Mouse (Mus musculus): ENCODE results near the gene Ano4. TPM values are rescaled to one million over a fixed set of nuclear protein-coding genes. Genes with fewer than 3 reads are reported as not detected.

The Ano4 gene
- polyA plus RNA-seq, 1 experiment from 2014 or later = 0.64 TPM

DNA sequence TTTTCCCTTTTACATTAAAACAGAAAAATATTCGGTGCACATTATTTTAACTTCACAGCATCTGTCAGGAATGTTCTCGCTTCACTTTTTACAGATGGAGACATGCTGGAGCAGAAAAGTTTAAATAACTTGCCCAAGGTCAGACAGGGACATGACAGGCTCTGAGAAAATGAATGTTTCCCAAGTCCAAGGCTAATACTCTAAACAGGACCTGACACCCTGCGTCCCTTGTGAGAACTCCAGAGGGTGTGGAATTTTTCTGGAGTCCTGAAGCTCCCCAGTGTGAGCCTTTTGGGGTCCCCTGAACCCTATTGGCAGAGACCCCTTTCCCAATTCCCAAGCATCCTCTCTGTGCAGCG, 451 bp downstream of the Ano4 start:
- Histone ChIP-seq H3K9ac (peak overlapping the region; percentile 22; the same call in 1 of the 2 replicates), H3K4me3 (replicated peaks) (peak overlapping the region; percentile 53), H3K27ac (no peak overlapping the region), H3K4me1 (peaks cover 3% of the 10 kb centered on the region; the same call in 1 of the 2 replicates), H3K27me3 (replicated peaks) (peaks cover 30% of the 10 kb centered on the region), H3K4me2 (peak overlapping the region; percentile 97), H3K36me3 (no peaks in the 10 kb centered on the region), H3K9me3 (no peaks in the 10 kb centered on the region)
- no peak for ATAC-seq (ENCODE audit: insufficient read depth, low FRiP score, low read depth)
- WGBS = 12% methylated on average over 4 of the region's 4 CpGs

DNA sequence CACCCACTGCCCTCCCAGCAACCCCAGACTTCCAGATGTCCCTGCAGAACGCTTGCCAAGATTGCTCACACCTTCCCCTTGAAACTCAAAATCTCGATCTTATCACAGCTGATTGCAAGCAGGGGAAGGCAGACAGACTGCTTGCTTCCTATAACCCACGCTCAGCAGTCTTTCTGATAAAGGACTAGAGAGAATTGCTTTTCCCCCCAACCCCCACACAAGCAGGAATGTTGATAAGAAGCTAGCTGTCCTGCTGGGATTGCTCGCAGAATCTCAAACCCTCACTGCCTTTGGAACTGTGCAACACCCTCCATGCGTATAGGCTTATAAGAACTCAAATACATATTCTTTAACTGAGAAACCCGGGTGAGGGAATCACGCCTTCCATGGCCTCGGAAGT, 846 bp downstream of the Ano4 start:
- H3K9me3 ChIP-seq = no peaks in the 10 kb centered on the region
- peaks cover 3% of the 10 kb centered on the region; the same call in 1 of the 2 replicates for H3K4me1 ChIP-seq
- H3K36me3 ChIP-seq = no peaks in the 10 kb centered on the region
- no peak overlapping the region for H3K9ac ChIP-seq
- H3K4me2 ChIP-seq = no peak overlapping the region
- H3K27me3 ChIP-seq (replicated peaks) = peaks cover 30% of the 10 kb centered on the region
- H3K27ac ChIP-seq = no peak overlapping the region
- WGBS = 23% methylated on average over 8 of the region's 8 CpGs
- no peak for ATAC-seq (ENCODE audit: insufficient read depth, low FRiP score, low read depth)
- no peak overlapping the region for H3K4me3 ChIP-seq (replicated peaks)

DNA sequence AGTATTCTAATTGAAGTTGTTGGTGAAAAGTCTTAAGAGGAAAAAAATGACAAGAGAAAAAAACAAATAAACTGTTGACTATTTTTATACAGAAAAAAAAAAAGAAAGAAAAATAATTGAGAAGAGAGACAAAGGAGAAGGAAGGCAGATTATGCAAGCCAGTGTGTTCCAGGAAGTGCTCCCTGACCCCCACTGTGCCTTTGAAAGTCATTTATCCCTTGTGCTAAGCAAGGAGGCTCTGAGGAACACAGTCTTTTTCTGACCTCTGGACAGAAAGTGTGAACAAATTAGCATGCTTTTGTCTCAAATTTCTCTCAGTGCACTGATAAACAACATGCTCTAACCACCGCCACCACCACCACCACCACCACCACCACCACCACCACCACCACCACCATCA, 14.3 kb downstream of the Ano4 start:
- no peaks in the 10 kb centered on the region for H3K9me3 ChIP-seq
- no CpG with 5 or more reads among the region's 1 CpGs for WGBS
- no peaks in the 10 kb centered on the region for H3K4me1 ChIP-seq
- H3K36me3 ChIP-seq = no peaks in the 10 kb centered on the region
- H3K9ac ChIP-seq = no peak overlapping the region
- H3K4me3 ChIP-seq (replicated peaks) = no peak overlapping the region
- ATAC-seq (ENCODE audit: insufficient read depth, low FRiP score, low read depth) = no peak
- H3K27me3 ChIP-seq (replicated peaks) = no peaks in the 10 kb centered on the region
- no peak overlapping the region for H3K27ac ChIP-seq
- H3K4me2 ChIP-seq = no peak overlapping the region

DNA sequence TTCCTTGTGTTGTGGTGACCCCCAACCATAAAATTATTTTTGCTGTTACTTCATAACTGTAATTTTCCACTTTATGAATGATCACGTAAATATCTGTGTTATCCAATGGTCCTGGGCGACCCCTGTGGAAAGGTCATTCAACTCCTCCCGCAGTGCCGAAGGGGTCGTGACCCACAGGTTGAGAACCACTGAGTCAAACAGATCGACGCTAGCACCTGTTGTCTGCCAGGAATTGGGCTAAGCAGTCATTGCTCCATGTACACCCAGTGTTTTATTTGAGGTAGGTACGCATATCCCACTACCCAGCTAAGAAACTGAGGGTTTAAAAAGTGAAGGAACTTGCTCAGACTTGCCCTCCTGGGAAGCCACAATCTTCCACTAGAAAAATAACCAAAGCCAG, 14.8 kb downstream of the Ano4 start:
- H3K27me3 ChIP-seq (replicated peaks) = no peaks in the 10 kb centered on the region
- no peaks in the 10 kb centered on the region for H3K36me3 ChIP-seq
- no peak overlapping the region for H3K4me2 ChIP-seq
- H3K27ac ChIP-seq = no peak overlapping the region
- no peak overlapping the region for H3K4me3 ChIP-seq (replicated peaks)
- no peak overlapping the region for H3K9ac ChIP-seq
- no peak for ATAC-seq (ENCODE audit: insufficient read depth, low FRiP score, low read depth)
- H3K9me3 ChIP-seq = no peaks in the 10 kb centered on the region
- no peaks in the 10 kb centered on the region for H3K4me1 ChIP-seq
- 79% methylated on average over 8 of the region's 8 CpGs for WGBS

DNA sequence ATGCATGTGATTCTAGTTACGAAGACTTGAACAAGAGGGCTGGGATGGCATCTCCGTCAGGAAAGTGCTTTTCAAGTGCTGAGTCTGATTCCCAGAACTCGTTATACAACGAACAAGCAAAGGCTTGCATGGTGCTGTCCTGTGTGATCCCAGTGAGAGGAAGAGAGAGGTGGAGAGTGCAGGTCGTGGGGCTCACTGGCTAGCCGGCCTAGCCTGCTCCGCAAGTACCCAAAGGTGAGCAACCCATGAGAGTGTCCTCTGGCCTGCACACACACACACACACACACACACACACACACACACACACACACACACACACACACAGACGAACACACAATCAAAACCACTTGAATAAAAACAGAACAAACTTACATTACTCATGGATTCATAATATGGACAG, 15.7 kb downstream of the Ano4 start:
- no peak overlapping the region for H3K4me2 ChIP-seq
- no peaks in the 10 kb centered on the region for H3K4me1 ChIP-seq
- no peaks in the 10 kb centered on the region for H3K9me3 ChIP-seq
- no peak overlapping the region for H3K9ac ChIP-seq
- no peaks in the 10 kb centered on the region for H3K27me3 ChIP-seq (replicated peaks)
- no peak overlapping the region for H3K27ac ChIP-seq
- 71% methylated on average over 8 of the region's 8 CpGs for WGBS
- H3K36me3 ChIP-seq = no peaks in the 10 kb centered on the region
- no peak overlapping the region for H3K4me3 ChIP-seq (replicated peaks)
- no peak for ATAC-seq (ENCODE audit: insufficient read depth, low FRiP score, low read depth)

DNA sequence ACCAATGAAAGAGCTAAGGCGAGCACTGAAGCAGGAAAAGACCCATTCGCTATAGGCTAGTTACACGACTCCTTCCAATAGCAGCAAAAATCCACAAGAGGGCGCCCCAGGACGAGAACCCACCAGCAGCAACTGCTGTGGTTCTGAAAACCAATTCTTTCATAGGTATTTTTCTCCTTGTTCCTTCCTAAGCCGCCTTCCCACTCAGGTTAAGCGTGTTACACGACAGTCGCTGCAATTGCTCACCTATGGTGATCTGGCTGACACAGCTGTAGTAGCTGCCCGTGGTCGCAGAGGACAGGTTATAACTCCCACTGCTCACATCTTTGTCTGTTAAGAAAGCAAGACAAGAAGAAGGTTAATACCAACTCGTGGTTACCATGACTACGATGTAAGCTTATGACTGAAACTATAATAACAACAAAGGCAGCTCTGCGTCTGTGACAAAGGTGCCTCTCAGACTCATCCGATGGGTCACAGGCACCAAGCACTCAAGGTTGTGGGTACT, 17.5 kb downstream of the Ano4 start:
- no peaks in the 10 kb centered on the region for H3K9me3 ChIP-seq
- no peak overlapping the region for H3K27ac ChIP-seq
- no peaks in the 10 kb centered on the region for H3K27me3 ChIP-seq (replicated peaks)
- H3K9ac ChIP-seq = no peak overlapping the region
- no peak overlapping the region for H3K4me3 ChIP-seq (replicated peaks)
- no peak for ATAC-seq (ENCODE audit: insufficient read depth, low FRiP score, low read depth)
- no peak overlapping the region for H3K4me2 ChIP-seq
- no peaks in the 10 kb centered on the region for H3K36me3 ChIP-seq
- H3K4me1 ChIP-seq = no peaks in the 10 kb centered on the region
- WGBS = 25% methylated on average over 15 of the region's 15 CpGs

DNA sequence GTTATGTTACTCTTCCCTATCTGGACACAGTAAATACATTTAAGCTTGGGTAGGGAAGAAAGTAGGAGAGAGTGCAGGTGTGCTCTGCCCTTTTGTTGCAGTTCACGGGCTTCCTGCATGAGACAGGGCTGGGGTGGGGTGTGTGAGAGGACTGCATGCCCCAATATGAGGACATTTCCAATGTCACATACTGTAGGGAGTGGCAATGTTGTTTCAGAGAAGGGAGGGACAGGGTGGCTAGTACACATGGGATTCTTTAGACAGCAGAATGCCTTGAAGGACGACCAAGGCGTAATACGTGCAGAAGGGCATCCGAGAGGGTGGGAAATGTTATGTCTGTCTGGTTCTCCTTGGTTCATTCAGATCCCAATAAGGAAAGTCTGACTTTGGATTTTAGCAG, 18.2 kb downstream of the Ano4 start:
- H3K4me2 ChIP-seq = no peak overlapping the region
- no peak overlapping the region for H3K9ac ChIP-seq
- no peak for ATAC-seq (ENCODE audit: insufficient read depth, low FRiP score, low read depth)
- no peak overlapping the region for H3K4me3 ChIP-seq (replicated peaks)
- no peaks in the 10 kb centered on the region for H3K36me3 ChIP-seq
- H3K9me3 ChIP-seq = no peaks in the 10 kb centered on the region
- no peaks in the 10 kb centered on the region for H3K4me1 ChIP-seq
- WGBS = 84% methylated on average over 5 of the region's 5 CpGs
- H3K27me3 ChIP-seq (replicated peaks) = no peaks in the 10 kb centered on the region
- no peak overlapping the region for H3K27ac ChIP-seq

DNA sequence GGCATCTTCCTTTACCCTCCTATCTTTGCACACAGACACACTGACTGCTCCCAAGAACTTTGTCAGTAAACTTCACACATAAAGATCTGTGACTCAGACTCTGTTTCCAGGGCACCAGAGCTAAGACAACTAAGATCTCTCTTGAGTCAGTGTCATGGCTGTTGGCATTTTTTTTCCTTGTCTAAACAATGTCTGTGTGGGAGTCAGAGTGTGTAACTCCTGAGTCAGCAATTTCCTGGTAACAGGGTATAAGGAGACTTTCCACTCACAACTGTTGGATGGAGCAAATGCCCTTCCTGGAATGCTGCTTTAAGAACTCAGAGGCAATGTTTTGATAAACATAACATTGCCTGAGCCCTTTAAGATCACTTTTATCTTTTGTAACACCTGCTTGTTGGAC, 37.0 kb downstream of the Ano4 start:
- no peaks in the 10 kb centered on the region for H3K36me3 ChIP-seq
- no peak overlapping the region for H3K27ac ChIP-seq
- no peaks in the 10 kb centered on the region for H3K27me3 ChIP-seq (replicated peaks)
- no peaks in the 10 kb centered on the region for H3K4me1 ChIP-seq
- no peak for ATAC-seq (ENCODE audit: insufficient read depth, low FRiP score, low read depth)
- H3K4me3 ChIP-seq (replicated peaks) = no peak overlapping the region
- no peak overlapping the region for H3K4me2 ChIP-seq
- no peaks in the 10 kb centered on the region for H3K9me3 ChIP-seq
- no peak overlapping the region for H3K9ac ChIP-seq

DNA sequence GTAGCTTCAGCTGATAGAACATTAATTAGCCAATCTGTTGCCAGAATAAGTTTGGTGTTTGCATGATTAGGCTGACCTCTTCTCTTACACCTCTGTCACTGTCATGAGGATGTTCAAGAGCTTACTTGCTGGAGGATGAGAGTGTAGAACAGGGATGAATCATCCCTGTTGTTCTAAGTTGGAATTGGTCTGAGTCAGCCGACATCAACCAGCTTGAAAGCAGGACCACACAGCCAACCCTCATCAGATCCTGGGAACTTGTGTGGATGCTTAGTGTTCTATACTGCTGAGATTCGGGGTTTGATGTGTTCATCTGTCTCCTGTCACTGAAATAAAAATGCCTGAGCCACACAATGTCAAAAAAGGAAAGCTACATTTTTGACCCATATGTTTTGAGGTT, 44.2 kb downstream of the Ano4 start:
- no peak for ATAC-seq (ENCODE audit: insufficient read depth, low FRiP score, low read depth)
- Histone ChIP-seq H3K9ac (no peak overlapping the region), H3K4me1 (no peaks in the 10 kb centered on the region), H3K9me3 (no peaks in the 10 kb centered on the region), H3K36me3 (no peaks in the 10 kb centered on the region), H3K4me3 (replicated peaks) (no peak overlapping the region), H3K4me2 (no peak overlapping the region), H3K27ac (no peak overlapping the region), H3K27me3 (replicated peaks) (no peaks in the 10 kb centered on the region)
- WGBS = 71% methylated on average over 2 of the region's 2 CpGs

DNA sequence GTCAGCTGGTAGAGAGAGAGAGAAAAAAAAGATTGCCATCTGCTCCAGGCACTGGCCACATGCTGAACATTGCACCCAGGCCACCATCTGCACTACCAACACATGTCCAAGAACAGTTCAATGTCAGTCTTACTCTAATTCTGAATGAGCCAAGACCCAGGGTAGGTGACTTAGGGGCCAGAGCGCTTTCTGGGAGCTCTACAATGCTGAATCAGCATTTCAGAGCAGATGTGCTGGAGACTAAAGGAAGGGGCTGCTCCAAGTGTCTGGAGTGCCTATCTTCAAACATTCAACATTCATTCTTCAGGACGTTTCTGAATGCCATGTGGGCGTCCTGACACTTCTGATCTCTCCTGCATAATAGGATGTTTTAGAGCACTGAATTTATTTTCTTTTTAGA, 51.8 kb downstream of the Ano4 start:
- Histone ChIP-seq H3K9me3 (no peaks in the 10 kb centered on the region), H3K4me2 (no peak overlapping the region), H3K36me3 (no peaks in the 10 kb centered on the region), H3K4me3 (replicated peaks) (no peak overlapping the region), H3K27ac (no peak overlapping the region), H3K4me1 (no peaks in the 10 kb centered on the region), H3K27me3 (replicated peaks) (no peaks in the 10 kb centered on the region), H3K9ac (no peak overlapping the region)
- WGBS = 62% methylated on average over 3 of the region's 3 CpGs
- no peak for ATAC-seq (ENCODE audit: insufficient read depth, low FRiP score, low read depth)

DNA sequence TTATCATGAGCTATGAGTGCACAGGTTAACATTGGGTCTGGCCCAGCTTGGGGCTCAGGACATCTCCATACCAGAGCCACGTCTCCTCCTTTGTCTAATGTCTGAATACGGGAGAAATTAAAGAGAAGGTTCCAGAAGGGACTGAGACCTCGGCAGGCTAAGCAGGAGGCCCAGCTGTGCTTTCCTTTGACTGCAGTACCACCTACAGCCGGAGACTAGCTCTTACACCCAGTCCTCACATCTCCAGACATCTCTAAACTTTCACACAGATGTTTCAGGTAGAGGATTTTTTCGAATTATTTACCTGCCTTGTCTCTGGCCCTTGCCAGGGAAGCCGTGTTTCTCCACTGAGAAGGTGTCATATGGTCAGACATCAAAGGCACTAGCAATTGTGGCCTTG, 53.9 kb downstream of the Ano4 start:
- no peaks in the 10 kb centered on the region for H3K36me3 ChIP-seq
- no peak overlapping the region for H3K4me3 ChIP-seq (replicated peaks)
- WGBS = 58% methylated on average over 6 of the region's 6 CpGs
- H3K9ac ChIP-seq = no peak overlapping the region
- no peaks in the 10 kb centered on the region for H3K4me1 ChIP-seq
- H3K27ac ChIP-seq = no peak overlapping the region
- H3K9me3 ChIP-seq = no peaks in the 10 kb centered on the region
- no peak for ATAC-seq (ENCODE audit: insufficient read depth, low FRiP score, low read depth)
- H3K4me2 ChIP-seq = no peak overlapping the region
- H3K27me3 ChIP-seq (replicated peaks) = no peaks in the 10 kb centered on the region

DNA sequence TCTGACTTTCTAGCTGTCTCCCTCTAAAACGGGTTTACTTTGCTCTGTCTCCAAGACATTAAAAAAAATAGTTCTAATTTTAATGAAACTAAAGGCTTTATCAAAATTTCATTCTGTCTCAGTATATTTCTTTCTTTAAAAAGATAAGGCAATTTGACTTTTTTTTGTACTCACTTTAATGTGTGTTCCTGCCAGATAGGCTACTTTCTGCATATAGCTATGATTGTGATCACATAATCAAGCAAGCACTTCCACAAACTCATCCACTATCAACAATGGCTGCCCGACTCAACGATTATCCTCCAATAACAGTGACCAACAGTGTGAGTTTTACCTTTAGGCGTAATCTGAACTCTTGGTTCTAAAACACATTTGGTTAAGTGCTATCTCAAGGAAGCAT, 55.3 kb downstream of the Ano4 start:
- Histone ChIP-seq H3K9ac (no peak overlapping the region), H3K36me3 (no peaks in the 10 kb centered on the region), H3K4me3 (replicated peaks) (no peak overlapping the region), H3K27me3 (replicated peaks) (no peaks in the 10 kb centered on the region), H3K4me2 (no peak overlapping the region), H3K27ac (no peak overlapping the region), H3K4me1 (no peaks in the 10 kb centered on the region), H3K9me3 (no peaks in the 10 kb centered on the region)
- 85% methylated on average over 4 of the region's 4 CpGs for WGBS
- no peak for ATAC-seq (ENCODE audit: insufficient read depth, low FRiP score, low read depth)

DNA sequence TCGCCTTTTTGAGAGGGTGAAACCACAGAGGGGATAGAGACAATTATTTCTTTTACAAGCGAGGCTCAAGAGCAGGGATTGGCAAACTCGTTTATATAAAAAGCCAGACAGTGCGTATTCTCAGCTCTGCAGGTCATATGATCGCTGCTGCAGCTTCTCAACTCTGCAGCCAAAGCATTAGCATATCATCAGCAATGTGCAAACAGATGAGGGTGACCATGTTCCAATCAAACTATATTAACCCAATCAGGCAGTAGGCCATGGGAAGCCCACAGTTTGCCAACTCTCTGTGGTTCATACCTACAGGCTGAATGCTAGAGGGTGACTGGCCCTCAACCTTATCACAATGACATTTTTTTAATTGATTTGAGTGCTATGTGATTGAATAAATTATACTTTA, 64.2 kb downstream of the Ano4 start:
- no peak overlapping the region for H3K9ac ChIP-seq
- no peaks in the 10 kb centered on the region for H3K9me3 ChIP-seq
- H3K4me3 ChIP-seq (replicated peaks) = no peak overlapping the region
- H3K36me3 ChIP-seq = no peaks in the 10 kb centered on the region
- no peak overlapping the region for H3K27ac ChIP-seq
- no peak for ATAC-seq (ENCODE audit: insufficient read depth, low FRiP score, low read depth)
- H3K27me3 ChIP-seq (replicated peaks) = no peaks in the 10 kb centered on the region
- WGBS = 66% methylated on average over 5 of the region's 5 CpGs
- no peak overlapping the region for H3K4me2 ChIP-seq
- H3K4me1 ChIP-seq = no peaks in the 10 kb centered on the region

All from stomach, embryonic 15.5 days (tissue).